In the genomic region with DNA sequence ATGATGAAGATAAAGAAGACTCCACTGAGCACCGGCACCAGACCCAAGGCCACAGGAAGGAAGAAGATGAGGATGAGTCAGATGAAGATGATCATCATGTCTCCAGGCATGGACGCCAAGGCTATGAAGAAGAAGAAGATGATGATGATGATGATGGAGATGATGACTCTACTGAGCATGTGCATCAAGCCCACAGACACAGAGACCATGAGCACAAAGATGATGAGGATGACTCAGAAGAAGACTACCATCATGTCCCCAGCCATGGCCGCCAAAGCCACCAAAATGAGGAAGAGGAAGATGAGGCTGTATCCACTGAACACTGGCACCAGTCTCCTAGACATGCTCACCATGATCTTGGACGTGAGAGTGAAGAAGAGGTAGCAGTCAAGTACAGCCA, we compare ENCODE assay signal across 21 mouse cellular contexts. TPM values are rescaled to one million over a fixed set of nuclear protein-coding genes. Genes with fewer than 3 reads are reported as not detected.
"Had no signal": no experiment of that assay in that cellular context is flagged by ENCODE, and none has a peak within 500 bp of the region (broad histone marks: within the 10 kb centered on the region; RNA-seq: fewer than 3 reads in every experiment).

No protein-coding gene starts in this region.

- H3K36me3 ChIP-seq: liver, embryonic 12.5 days; neural tube, embryonic 13.5 days had no signal

- H3K27ac ChIP-seq: kidney, postnatal 0 days; liver, embryonic 12.5 days; macrophage; neural tube, embryonic 13.5 days had no signal

- H3K4me2 ChIP-seq: limb, embryonic 15.5 days; liver, embryonic 12.5 days; lung, embryonic 14.5 days; neural tube, embryonic 13.5 days had no signal

- H3K9ac ChIP-seq: limb, embryonic 15.5 days; liver, embryonic 12.5 days; lung, embryonic 14.5 days; neural tube, embryonic 13.5 days had no signal

- H3K4me3 ChIP-seq: limb, embryonic 15.5 days; liver, embryonic 12.5 days; neural tube, embryonic 13.5 days had no signal

- ATAC-seq: liver, embryonic 12.5 days had no signal

- H3K9me3 ChIP-seq: limb, embryonic 15.5 days; liver, embryonic 12.5 days; neural tube, embryonic 13.5 days had no signal

- DNase-seq: kidney, adult 9 months; kidney, postnatal 36 days; layer of hippocampus, adult 9-11 months; layer of hippocampus, postnatal 36 days; lung, embryonic 14.5 days; lung, postnatal 14 days; midbrain, embryonic 14.5 days; right cerebral cortex, adult 18-20 months; right cerebral cortex, postnatal 25 days; thymus, postnatal 36 days had no signal

RNA-seq across cellular contexts. Expression of a gene that starts 1.2 kb away (rescaled TPM):
- total RNA-seq: monocyte, adult 5-6 weeks had no signal
- polyA plus RNA-seq: macrophage; midbrain, embryonic 14.5 days had no signal

RNA-seq across cellular contexts. Expression of a gene that starts 30.5 kb away (rescaled TPM):
- polyA plus RNA-seq: macrophage had no signal

RNA-seq across cellular contexts. Expression of a gene that starts 34.1 kb away (rescaled TPM):
- total RNA-seq: monocyte, adult 5-6 weeks had no signal
- polyA plus RNA-seq: liver, embryonic 16.5 days; macrophage had no signal

RNA-seq across cellular contexts. Expression of a gene that starts 59.0 kb away (rescaled TPM):
- total RNA-seq: layer of hippocampus, adult 18-20 months; layer of hippocampus, postnatal 36 days; monocyte, adult 5-6 weeks had no signal
- polyA plus RNA-seq: kidney, postnatal 0 days; limb, embryonic 11.5 days; limb, embryonic 15.5 days; liver, embryonic 12.5 days; liver, embryonic 16.5 days; lung, embryonic 14.5 days; macrophage; midbrain, embryonic 14.5 days; neural tube, embryonic 13.5 days; small intestine, adult 2 months; stomach, embryonic 16.5 days had no signal
